Comparison of ENCODE assay signal across 20 mouse cellular contexts in genomic region chr3:147054157-147054838, GRCm38 (mm10).
DNase-seq lines count a peak whose midpoint lies in the region; ATAC-seq and TF ChIP-seq lines count a peak whose summit lies in the region.
"Had no signal": no experiment of that assay in that cellular context is flagged by ENCODE, and none has a peak within 500 bp of the region (broad histone marks: within the 10 kb centered on the region; RNA-seq: fewer than 3 reads in every experiment).

No protein-coding gene starts in this region.

- TF ChIP-seq CTCF in lung, embryonic 14.5 days (IDR thresholded peaks at IDR 0.05; ENCODE audit: low read depth), result no peak
- no peak for TF ChIP-seq CTCF in lung, adult 2 months (IDR thresholded peaks at IDR 0.05; ENCODE audit: insufficient read depth, low read length)

- H3K4me3 ChIP-seq in kidney, embryonic 15.5 days (replicated peaks), result no peak overlapping the region
- H3K4me3 ChIP-seq in lung, embryonic 14.5 days (ENCODE audit: low read depth, low read length), result no peak overlapping the region
- no peak overlapping the region for H3K4me3 ChIP-seq in lung, adult 2 months (replicated peaks; ENCODE audit: extremely low read depth, low read depth, low read length)
- H3K4me3 ChIP-seq: embryonic facial prominence, embryonic 15.5 days; forebrain, embryonic 15.5 days; heart, adult 2 months; hindbrain, embryonic 13.5 days had no signal

- H3K36me3 ChIP-seq in kidney, embryonic 15.5 days, result no peaks in the 10 kb centered on the region
- H3K36me3 ChIP-seq in lung, embryonic 14.5 days (ENCODE audit: insufficient read depth), result no peaks in the 10 kb centered on the region
- H3K36me3 ChIP-seq: embryonic facial prominence, embryonic 15.5 days; forebrain, embryonic 15.5 days; hindbrain, embryonic 13.5 days had no signal

- no peak for TF ChIP-seq POLR2A in lung, adult 2 months (IDR thresholded peaks at IDR 0.05; ENCODE audit: borderline replicate concordance, extremely low read depth, low read depth, low read length)

- ATAC-seq in kidney, embryonic 15.5 days (replicated peaks; ENCODE audit: low FRiP score), result 0 out of 2 replicates have a peak, but pooled peaks have one; percentile 58
- ATAC-seq in lung, embryonic 14.5 days (ENCODE audit: insufficient read depth), result no peak
- ATAC-seq in granulocyte monocyte progenitor cell, adult 5-6 weeks (replicated peaks; ENCODE audit: poor library complexity, severe bottlenecking), result peak; percentile 76
- ATAC-seq: forebrain, embryonic 15.5 days; hindbrain, postnatal 0 days had no signal

- no peak overlapping the region for H3K9ac ChIP-seq in kidney, embryonic 15.5 days
- no peak overlapping the region for H3K9ac ChIP-seq in lung, embryonic 14.5 days
- H3K9ac ChIP-seq: embryonic facial prominence, embryonic 15.5 days; forebrain, embryonic 15.5 days; hindbrain, embryonic 13.5 days had no signal

- H3K27me3 ChIP-seq in kidney, embryonic 15.5 days, result no peaks in the 10 kb centered on the region
- no peaks in the 10 kb centered on the region for H3K27me3 ChIP-seq in lung, embryonic 14.5 days (ENCODE audit: insufficient read depth, low read length)
- H3K27me3 ChIP-seq: embryonic facial prominence, embryonic 15.5 days; forebrain, embryonic 15.5 days; hindbrain, embryonic 13.5 days had no signal

- H3K4me2 ChIP-seq in kidney, embryonic 15.5 days, result no peak overlapping the region
- no peak overlapping the region for H3K4me2 ChIP-seq in lung, embryonic 14.5 days
- H3K4me2 ChIP-seq: embryonic facial prominence, embryonic 15.5 days; forebrain, embryonic 15.5 days; heart, embryonic 11.5 days; hindbrain, embryonic 13.5 days had no signal

- intact Hi-C loops in left cerebral cortex, postnatal 36 days (cut with DNase I), result no loop called here

- DNase-seq in kidney, postnatal 36 days, result no peak
- peak; percentile 5 for DNase-seq in lung, embryonic 14.5 days
- no peak for DNase-seq in lung, adult 2 months
- no peak for DNase-seq in left cerebral cortex, postnatal 36 days (ENCODE audit: low spot score in 2 of 2)
- DNase-seq in urinary bladder, postnatal 36 days (ENCODE audit: low spot score in 2 of 2), result no peak
- DNase-seq: adrenal gland, adult 8-10 months; adrenal gland, postnatal 36 days; cerebellum, adult 2 months; cerebellum, postnatal 10 days; embryo, embryonic 11 days; gastrocnemius, postnatal 36 days; heart, adult 2 months; heart, postnatal 4 days had no signal

- H3K27ac ChIP-seq in kidney, embryonic 15.5 days, result peak overlapping the region; percentile 45; the same call in 1 of the 2 replicates
- no peak overlapping the region for H3K27ac ChIP-seq in lung, embryonic 14.5 days (ENCODE audit: low read depth)
- H3K27ac ChIP-seq: embryonic facial prominence, embryonic 15.5 days; forebrain, embryonic 15.5 days; heart, adult 2 months; hindbrain, embryonic 13.5 days; hindbrain, postnatal 0 days had no signal

- H3K9me3 ChIP-seq in kidney, embryonic 15.5 days (replicated peaks), result no peaks in the 10 kb centered on the region
- H3K9me3 ChIP-seq in lung, embryonic 14.5 days (ENCODE audit: low read depth, low read length), result peaks cover 3% of the 10 kb centered on the region; the same call in 1 of the 2 replicates
- H3K9me3 ChIP-seq: embryonic facial prominence, embryonic 15.5 days; forebrain, embryonic 15.5 days; hindbrain, embryonic 13.5 days had no signal

- peaks cover 5% of the 10 kb centered on the region; the same call in 1 of the 2 replicates for H3K4me1 ChIP-seq in kidney, embryonic 15.5 days
- H3K4me1 ChIP-seq in lung, embryonic 14.5 days (ENCODE audit: insufficient read depth), result no peaks in the 10 kb centered on the region
- H3K4me1 ChIP-seq in lung, adult 2 months (ENCODE audit: control insufficient read depth, insufficient read depth, low read length), result no peaks in the 10 kb centered on the region
- H3K4me1 ChIP-seq: forebrain, embryonic 15.5 days; hindbrain, embryonic 13.5 days had no signal

- WGBS in kidney, embryonic 15.5 days, result 46% methylated on average over 8 of the region's 8 CpGs
- WGBS in lung, embryonic 14.5 days, result 62% methylated on average over 8 of the region's 8 CpGs
- WGBS in lung, adult 2 months, result 67% methylated on average over 8 of the region's 8 CpGs
